Mouse (Mus musculus): ENCODE results near the gene Cdc123. TPM values are rescaled to one million over a fixed set of nuclear protein-coding genes. Genes with fewer than 3 reads are reported as not detected.

Gene Cdc123
- 139 and 163 TPM in 2 replicates for polyA plus RNA-seq (2015; fragmentation: Nextera tagmentation; extraction: Ambion mirVana)

DNA sequence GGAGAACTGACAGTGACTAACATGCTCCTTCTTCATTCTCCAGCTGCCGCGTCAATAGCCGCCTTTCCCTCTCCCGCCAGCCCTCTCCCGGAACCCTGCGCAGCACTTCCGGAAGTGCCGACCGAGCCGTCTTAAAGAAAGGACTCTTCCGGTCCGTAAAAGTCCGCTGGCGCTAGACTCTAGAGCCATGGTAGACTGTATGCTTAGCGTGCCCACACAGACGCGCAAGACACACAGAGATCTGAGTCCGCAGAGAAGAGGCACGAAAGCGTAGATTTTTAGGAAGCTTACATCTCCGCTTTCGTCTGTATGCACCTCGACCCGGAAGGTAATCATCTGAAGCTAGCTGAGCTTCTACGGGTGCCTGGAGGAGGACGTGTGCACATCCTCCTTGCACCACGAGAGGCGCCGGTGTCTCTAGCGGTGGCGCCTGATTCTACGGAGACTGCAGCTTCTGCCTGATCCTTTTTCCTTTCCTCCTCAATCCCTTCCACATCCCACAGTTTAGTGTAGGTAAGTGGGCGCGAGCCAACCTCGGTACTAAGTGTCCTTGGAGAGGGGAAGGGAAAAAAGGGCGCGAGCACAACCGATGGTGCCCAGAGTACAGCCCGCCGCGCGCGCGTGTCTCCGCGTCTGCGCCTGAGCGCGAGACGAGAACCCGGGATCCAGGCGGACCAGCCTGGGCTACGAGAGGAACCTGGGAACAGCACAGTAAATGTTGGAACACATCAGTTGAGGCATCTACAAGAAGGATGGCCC is at the start of gene Cdc123, which contains the start of gene Nudt5:
Gene Cdc123 (minus strand): TSS at position 292 of the 759 bp plus-strand sequence.
Gene Nudt5 (plus strand): TSS at position 147 of the 759 bp plus-strand sequence.

DNA sequence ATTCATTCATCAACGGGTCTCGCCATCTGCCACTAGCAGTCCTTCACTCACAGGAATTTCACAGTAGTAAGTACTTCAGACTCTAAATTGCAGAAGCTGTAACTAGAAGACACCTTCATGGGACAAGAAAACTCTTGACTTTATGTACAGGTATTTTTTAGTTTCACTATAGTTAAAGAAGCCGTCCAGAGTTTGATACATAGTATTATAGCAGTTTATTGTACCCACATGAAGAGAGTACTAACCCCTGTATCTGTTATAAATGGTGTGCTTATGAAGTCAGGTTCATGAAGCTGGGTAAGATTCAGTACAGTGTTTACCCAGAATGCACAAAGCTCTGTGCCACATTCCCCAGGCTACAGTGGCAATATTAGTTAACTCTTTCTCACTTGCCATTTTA is 17.9 kb upstream of the Cdc123 start, which contains the start of gene Gm13199:
Gene Gm13199 (minus strand): TSS at position 101 of the 400 bp plus-strand sequence.

Other genes with a start within 250 kb of the Cdc123 start
- 2.6 and 3.8 TPM in 2 replicates for gene Camk1d, start 130.6 kb downstream of the Cdc123 start, polyA plus RNA-seq (2015; fragmentation: Nextera tagmentation; extraction: Ambion mirVana)
- 32.6 and 38.0 TPM in 2 replicates for gene Nudt5, start 145 bp downstream of the Cdc123 start, polyA plus RNA-seq (2015; fragmentation: Nextera tagmentation; extraction: Ambion mirVana)
- gene Gm13199, start 17.8 kb upstream of the Cdc123 start, polyA plus RNA-seq (2015; fragmentation: Nextera tagmentation; extraction: Ambion mirVana) = 0.28 TPM in 1 of 2 replicates, not detected in the other
- gene Sec61a2, start 50.3 kb upstream of the Cdc123 start, polyA plus RNA-seq (2015; fragmentation: Nextera tagmentation; extraction: Ambion mirVana) = 20.3 and 24.4 TPM in 2 replicates
- 0.53 and 0.54 TPM in 2 replicates for gene Dhtkd1, start 97.6 kb upstream of the Cdc123 start, polyA plus RNA-seq (2015; fragmentation: Nextera tagmentation; extraction: Ambion mirVana)
- gene Upf2, start 106.3 kb upstream of the Cdc123 start, polyA plus RNA-seq (2015; fragmentation: Nextera tagmentation; extraction: Ambion mirVana) = 4.4 and 5.6 TPM in 2 replicates